Mouse (Mus musculus): ENCODE data around the gene Il5. TPM values are rescaled to one million over a fixed set of nuclear protein-coding genes. Genes with fewer than 3 reads are reported as not detected.

The Il5 gene
- polyA plus RNA-seq (2014; fragmentation: Nextera tagmentation; extraction: Ambion mirVana) = not detected in 2 replicates

DNA sequence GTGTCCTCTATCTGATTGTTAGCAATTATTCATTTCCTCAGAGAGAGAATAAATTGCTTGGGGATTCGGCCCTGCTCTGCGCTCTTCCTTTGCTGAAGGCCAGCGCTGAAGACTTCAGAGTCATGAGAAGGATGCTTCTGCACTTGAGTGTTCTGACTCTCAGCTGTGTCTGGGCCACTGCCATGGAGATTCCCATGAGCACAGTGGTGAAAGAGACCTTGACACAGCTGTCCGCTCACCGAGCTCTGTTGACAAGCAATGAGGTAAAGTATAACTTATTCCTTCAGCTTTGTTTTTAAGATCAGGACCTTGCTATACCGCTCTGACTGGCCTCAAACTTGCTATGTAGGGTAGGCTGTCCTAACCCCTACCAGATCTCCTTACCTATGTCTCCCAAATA lies at the start of gene Il5:
TSS of gene Il5 (plus strand) at position 80 of the 400 bp plus-strand sequence.
- ATAC-seq (replicated peaks; ENCODE audit: insufficient number of reproducible peaks, low FRiP score, low TSS enrichment, low read depth) (no peak), DNase-seq (ENCODE audit: low spot score) (no peak)
- no peaks in the 10 kb centered on the region for H3K4me1 ChIP-seq (ENCODE audit: control insufficient read depth, insufficient read depth, low read length)
- H3K9me3 ChIP-seq (replicated peaks; ENCODE audit: control insufficient read depth, low read length) = no peaks in the 10 kb centered on the region
- H3K27ac ChIP-seq (replicated peaks; ENCODE audit: low read depth, low read length) = no peak within 1 kb of the TSS
- H3K4me2 ChIP-seq (ENCODE audit: low read depth, low read length) = no peak within 1 kb of the TSS
- H3K4me3 ChIP-seq (ENCODE audit: low read depth, low read length) = no peak within 1 kb of the TSS
- H3K27me3 ChIP-seq (ENCODE audit: control insufficient read depth, insufficient read depth, low read length) = no peaks in the 10 kb centered on the region
- H3K9ac ChIP-seq (replicated peaks; ENCODE audit: low read length) = no peak within 1 kb of the TSS
- 77% methylated on average over 6 of the region's 6 CpGs for WGBS
- no peaks in the 10 kb centered on the region for H3K36me3 ChIP-seq (replicated peaks; ENCODE audit: control insufficient read depth, insufficient read depth, low read depth, low read length)

- Histone ChIP-seq H3K9me3 (replicated peaks; ENCODE audit: control insufficient read depth, low read length) (no peaks in the 10 kb centered on the region), H3K4me2 (ENCODE audit: low read depth, low read length) (no peak overlapping the region), H3K27me3 (ENCODE audit: control insufficient read depth, insufficient read depth, low read length) (no peaks in the 10 kb centered on the region), H3K4me1 (ENCODE audit: control insufficient read depth, insufficient read depth, low read length) (no peaks in the 10 kb centered on the region), H3K9ac (replicated peaks; ENCODE audit: low read length) (no peak overlapping the region), H3K36me3 (replicated peaks; ENCODE audit: control insufficient read depth, insufficient read depth, low read depth, low read length) (peaks cover 4% of the 10 kb centered on the region), H3K27ac (replicated peaks; ENCODE audit: low read depth, low read length) (no peak overlapping the region), H3K4me3 (ENCODE audit: low read depth, low read length) (no peak overlapping the region)
- DNase-seq (ENCODE audit: low spot score) (no peak), ATAC-seq (replicated peaks; ENCODE audit: insufficient number of reproducible peaks, low FRiP score, low TSS enrichment, low read depth) (no peak)
- 93% methylated on average over 4 of the region's 4 CpGs for WGBS
Observed at GRCm38 (mm10) chr11:53671414-53671813, 49.2 kb upstream of the Il5 start.

GRCm38 (mm10) chr11:53680141-53680540 lies 40.5 kb upstream of the Il5 start:
- Histone ChIP-seq H3K27ac (replicated peaks; ENCODE audit: low read depth, low read length) (no peak overlapping the region), H3K9me3 (replicated peaks; ENCODE audit: control insufficient read depth, low read length) (no peaks in the 10 kb centered on the region), H3K4me2 (ENCODE audit: low read depth, low read length) (no peak overlapping the region), H3K27me3 (ENCODE audit: control insufficient read depth, insufficient read depth, low read length) (no peaks in the 10 kb centered on the region), H3K4me3 (ENCODE audit: low read depth, low read length) (no peak overlapping the region), H3K9ac (replicated peaks; ENCODE audit: low read length) (no peak overlapping the region), H3K4me1 (ENCODE audit: control insufficient read depth, insufficient read depth, low read length) (no peaks in the 10 kb centered on the region), H3K36me3 (replicated peaks; ENCODE audit: control insufficient read depth, insufficient read depth, low read depth, low read length) (peaks cover 2% of the 10 kb centered on the region)
- no peak for DNase-seq (ENCODE audit: low spot score)
- 92% methylated on average over 4 of the region's 4 CpGs for WGBS
- ATAC-seq (replicated peaks; ENCODE audit: insufficient number of reproducible peaks, low FRiP score, low TSS enrichment, low read depth) = no peak

DNA sequence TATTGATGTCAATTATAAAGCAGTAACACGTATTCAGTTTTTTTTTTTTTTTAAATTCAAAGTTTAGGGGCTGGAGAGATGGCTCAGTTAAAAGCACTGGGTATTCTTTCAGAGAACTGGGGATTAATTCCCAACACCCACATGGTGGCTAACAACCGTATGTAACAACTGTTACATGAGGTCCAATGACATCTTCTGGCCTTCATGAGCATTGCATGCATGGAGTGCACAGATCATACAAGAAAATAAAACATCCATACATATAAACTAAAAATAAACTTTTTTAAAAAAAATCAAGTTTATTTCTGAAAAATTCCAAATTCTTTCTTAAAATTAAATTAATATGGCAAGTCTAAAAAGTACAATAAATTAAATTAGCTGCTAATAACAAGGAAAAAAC lies 38.9 kb upstream of the Il5 start:
- Histone ChIP-seq H3K4me1 (ENCODE audit: control insufficient read depth, insufficient read depth, low read length) (no peaks in the 10 kb centered on the region), H3K9ac (replicated peaks; ENCODE audit: low read length) (no peak overlapping the region), H3K36me3 (replicated peaks; ENCODE audit: control insufficient read depth, insufficient read depth, low read depth, low read length) (peaks cover 2% of the 10 kb centered on the region), H3K9me3 (replicated peaks; ENCODE audit: control insufficient read depth, low read length) (no peaks in the 10 kb centered on the region), H3K27ac (replicated peaks; ENCODE audit: low read depth, low read length) (no peak overlapping the region), H3K27me3 (ENCODE audit: control insufficient read depth, insufficient read depth, low read length) (no peaks in the 10 kb centered on the region), H3K4me3 (ENCODE audit: low read depth, low read length) (no peak overlapping the region), H3K4me2 (ENCODE audit: low read depth, low read length) (no peak overlapping the region)
- ATAC-seq (replicated peaks; ENCODE audit: insufficient number of reproducible peaks, low FRiP score, low TSS enrichment, low read depth) (no peak), DNase-seq (ENCODE audit: low spot score) (no peak)
- WGBS = 93% methylated on average over 2 of the region's 2 CpGs

- no peak overlapping the region for H3K4me3 ChIP-seq (ENCODE audit: low read depth, low read length)
- H3K4me2 ChIP-seq (ENCODE audit: low read depth, low read length) = no peak overlapping the region
- no peaks in the 10 kb centered on the region for H3K4me1 ChIP-seq (ENCODE audit: control insufficient read depth, insufficient read depth, low read length)
- peaks cover 2% of the 10 kb centered on the region for H3K36me3 ChIP-seq (replicated peaks; ENCODE audit: control insufficient read depth, insufficient read depth, low read depth, low read length)
- DNase-seq (ENCODE audit: low spot score) (no peak), ATAC-seq (replicated peaks; ENCODE audit: insufficient number of reproducible peaks, low FRiP score, low TSS enrichment, low read depth) (no peak)
- H3K9ac ChIP-seq (replicated peaks; ENCODE audit: low read length) = no peak overlapping the region
- no peaks in the 10 kb centered on the region for H3K27me3 ChIP-seq (ENCODE audit: control insufficient read depth, insufficient read depth, low read length)
- H3K9me3 ChIP-seq (replicated peaks; ENCODE audit: control insufficient read depth, low read length) = no peaks in the 10 kb centered on the region
- H3K27ac ChIP-seq (replicated peaks; ENCODE audit: low read depth, low read length) = no peak overlapping the region
- 88% methylated on average over 2 of the region's 2 CpGs for whole genome bisulfite sequencing
Observed at GRCm38 (mm10) chr11:53682170-53682569, 38.4 kb upstream of the Il5 start.

DNA sequence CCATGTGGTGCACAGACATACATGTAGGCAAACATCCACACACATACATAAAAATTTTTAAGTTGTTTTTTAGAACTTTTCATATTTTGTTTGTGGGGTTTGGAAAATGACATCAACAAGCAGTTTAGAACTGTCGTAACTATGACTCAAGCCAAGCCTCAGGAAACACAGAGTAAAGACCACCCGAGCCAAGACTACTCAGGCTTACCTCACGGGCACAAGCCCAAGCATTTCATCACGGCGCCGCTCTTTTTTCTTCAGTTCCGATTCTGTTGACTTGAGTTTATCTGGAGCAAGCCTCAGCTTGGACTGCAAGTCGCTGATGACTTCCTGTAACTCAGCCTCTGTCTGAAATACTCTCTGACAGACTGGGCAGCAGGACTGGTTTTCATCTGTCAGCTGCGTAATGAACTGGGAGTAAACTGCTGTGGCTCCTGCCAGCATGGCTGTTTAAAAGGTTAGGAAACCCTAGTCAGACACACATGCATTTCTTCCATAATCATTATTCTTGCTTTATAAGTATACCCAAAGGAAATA lies 37.5 kb upstream of the Il5 start:
- Histone ChIP-seq H3K4me3 (ENCODE audit: low read depth, low read length) (no peak overlapping the region), H3K27me3 (ENCODE audit: control insufficient read depth, insufficient read depth, low read length) (no peaks in the 10 kb centered on the region), H3K27ac (replicated peaks; ENCODE audit: low read depth, low read length) (no peak overlapping the region), H3K36me3 (replicated peaks; ENCODE audit: control insufficient read depth, insufficient read depth, low read depth, low read length) (peaks cover 2% of the 10 kb centered on the region), H3K4me1 (ENCODE audit: control insufficient read depth, insufficient read depth, low read length) (no peaks in the 10 kb centered on the region), H3K4me2 (ENCODE audit: low read depth, low read length) (no peak overlapping the region), H3K9ac (replicated peaks; ENCODE audit: low read length) (no peak overlapping the region), H3K9me3 (replicated peaks; ENCODE audit: control insufficient read depth, low read length) (no peaks in the 10 kb centered on the region)
- no peak for ATAC-seq (replicated peaks; ENCODE audit: insufficient number of reproducible peaks, low FRiP score, low TSS enrichment, low read depth)
- DNase-seq (ENCODE audit: low spot score) = no peak
- 91% methylated on average over 9 of the region's 9 CpGs for WGBS

DNA sequence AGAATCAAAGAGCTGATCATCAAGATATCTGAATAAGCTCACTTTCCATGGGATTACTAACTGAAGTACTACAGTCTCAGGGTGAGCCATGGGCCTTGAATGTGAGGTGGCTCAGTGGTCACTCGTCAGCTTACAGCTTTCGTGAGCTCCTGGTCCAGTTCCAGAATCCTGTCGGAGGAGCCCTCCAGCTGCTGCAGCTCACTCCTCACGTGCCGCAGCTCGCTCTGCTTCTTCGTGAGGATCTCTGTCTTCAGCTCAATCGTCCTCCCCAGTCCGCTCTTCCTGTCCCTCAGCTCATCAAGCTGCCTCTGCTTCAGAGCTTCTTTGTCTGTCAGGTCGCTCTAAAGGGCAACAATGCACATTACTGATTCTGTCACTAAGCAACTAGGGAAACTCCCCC lies 28.6 kb upstream of the Il5 start:
- H3K4me3 ChIP-seq (ENCODE audit: low read depth, low read length) = no peak overlapping the region
- ATAC-seq (replicated peaks; ENCODE audit: insufficient number of reproducible peaks, low FRiP score, low TSS enrichment, low read depth) (no peak), DNase-seq (ENCODE audit: low spot score) (no peak)
- WGBS = 51% methylated on average over 10 of the region's 10 CpGs
- H3K27me3 ChIP-seq (ENCODE audit: control insufficient read depth, insufficient read depth, low read length) = no peaks in the 10 kb centered on the region
- H3K4me2 ChIP-seq (ENCODE audit: low read depth, low read length) = no peak overlapping the region
- H3K4me1 ChIP-seq (ENCODE audit: control insufficient read depth, insufficient read depth, low read length) = no peaks in the 10 kb centered on the region
- no peak overlapping the region for H3K27ac ChIP-seq (replicated peaks; ENCODE audit: low read depth, low read length)
- H3K36me3 ChIP-seq (replicated peaks; ENCODE audit: control insufficient read depth, insufficient read depth, low read depth, low read length) = no peaks in the 10 kb centered on the region
- no peak overlapping the region for H3K9ac ChIP-seq (replicated peaks; ENCODE audit: low read length)
- H3K9me3 ChIP-seq (replicated peaks; ENCODE audit: control insufficient read depth, low read length) = no peaks in the 10 kb centered on the region

GRCm38 (mm10) chr11:53698521-53698920 lies 22.1 kb upstream of the Il5 start:
- Histone ChIP-seq H3K36me3 (replicated peaks; ENCODE audit: control insufficient read depth, insufficient read depth, low read depth, low read length) (no peaks in the 10 kb centered on the region; the same call in 1 of the 2 replicates), H3K9ac (replicated peaks; ENCODE audit: low read length) (no peak overlapping the region), H3K9me3 (replicated peaks; ENCODE audit: control insufficient read depth, low read length) (no peaks in the 10 kb centered on the region), H3K4me2 (ENCODE audit: low read depth, low read length) (no peak overlapping the region), H3K27me3 (ENCODE audit: control insufficient read depth, insufficient read depth, low read length) (no peaks in the 10 kb centered on the region), H3K27ac (replicated peaks; ENCODE audit: low read depth, low read length) (no peak overlapping the region), H3K4me1 (ENCODE audit: control insufficient read depth, insufficient read depth, low read length) (no peaks in the 10 kb centered on the region), H3K4me3 (ENCODE audit: low read depth, low read length) (no peak overlapping the region)
- ATAC-seq (replicated peaks; ENCODE audit: insufficient number of reproducible peaks, low FRiP score, low TSS enrichment, low read depth) (no peak), DNase-seq (ENCODE audit: low spot score) (no peak)
- 87% methylated on average over 2 of the region's 2 CpGs for WGBS

Measured in embryonic facial prominence, embryonic 11.5 days (tissue).